Mouse (Mus musculus) heart, postnatal 14 days (tissue): ENCODE measurements around the gene Gm49673. TPM values are rescaled to one million over a fixed set of nuclear protein-coding genes. Genes with fewer than 3 reads are reported as not detected.
"Not testable (repeated sequence)": the region's sequence is repeated elsewhere in the genome, so short reads cannot be mapped to it uniquely, and the experiment has no call there.

Experiments used
- DNase-seq, 2 experiments: peaks; one replicate each; pipeline ENCODE4 v3.0.0; 2021 to 2022
- intact Hi-C: fragments of 180-260 bp; cut with DNase I; formaldehyde crosslinking; loops from one replicate; pipeline ENCODE4 v1.15.1; 2025
- total RNA-seq, 2 experiments: library from RNA; stranded (reverse); gene quantifications; 2 replicates each; pipeline ENCODE4 v1.2.3; 2021

The Gm49673 gene
- total RNA-seq, 2 experiments from 2014 or later = 0.10 TPM; not detected in 1

- intact Hi-C loops = not testable (repeated sequence)
Observed at GRCm38 (mm10) chr17:8140210-8140609, 7.4 kb downstream of the Gm49673 start.

DNA sequence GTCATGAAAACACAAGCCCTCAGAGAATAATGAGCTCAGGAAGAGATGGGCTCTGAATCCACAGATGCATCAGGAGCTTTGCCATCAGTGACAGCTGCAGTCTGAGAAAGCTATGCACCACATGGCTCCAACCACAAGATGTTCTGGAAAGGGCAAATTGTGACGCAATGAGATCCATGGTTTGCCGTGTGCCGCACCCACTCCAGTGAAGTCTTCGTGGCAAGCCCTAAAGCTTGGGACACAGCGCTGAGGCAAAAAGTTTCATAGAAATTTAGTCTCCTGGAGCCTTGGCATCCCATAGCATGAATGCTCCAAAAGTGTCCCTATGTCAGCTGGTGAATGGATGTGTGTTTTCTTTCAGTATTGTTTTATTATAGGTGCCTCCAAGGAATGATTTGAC is 9.5 kb downstream of the Gm49673 start:
- intact Hi-C loops, DNase-seq: not testable (repeated sequence)

More at GRCm38 (mm10) chr17:8140210-8140609, 7.4 kb downstream of the Gm49673 start:
- not testable (repeated sequence) for DNase-seq

- DNase-seq, intact Hi-C loops: not testable (repeated sequence)
Observed at GRCm38 (mm10) chr17:8130849-8131248, 16.7 kb downstream of the Gm49673 start.

DNA sequence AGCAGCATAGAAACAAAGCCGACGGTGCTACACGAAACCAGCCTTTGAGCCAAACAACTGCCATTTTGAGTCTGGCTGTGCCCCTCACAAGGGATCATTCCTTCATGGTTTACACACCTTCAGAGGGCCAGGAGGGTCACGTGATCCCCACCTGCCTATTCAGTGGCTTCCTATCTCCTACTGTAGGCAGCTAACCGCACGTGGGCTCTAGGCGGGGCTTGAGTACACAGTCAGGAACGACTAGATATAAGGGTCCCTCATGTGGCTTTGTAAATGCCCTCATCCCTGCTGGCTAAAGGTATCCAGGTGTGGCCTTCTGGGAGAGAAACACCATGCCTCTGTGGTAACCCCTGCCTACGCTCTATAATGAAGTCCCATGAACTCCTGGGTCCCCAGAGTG is 18.0 kb downstream of the Gm49673 start:
- DNase-seq, intact Hi-C loops: not testable (repeated sequence)

DNA sequence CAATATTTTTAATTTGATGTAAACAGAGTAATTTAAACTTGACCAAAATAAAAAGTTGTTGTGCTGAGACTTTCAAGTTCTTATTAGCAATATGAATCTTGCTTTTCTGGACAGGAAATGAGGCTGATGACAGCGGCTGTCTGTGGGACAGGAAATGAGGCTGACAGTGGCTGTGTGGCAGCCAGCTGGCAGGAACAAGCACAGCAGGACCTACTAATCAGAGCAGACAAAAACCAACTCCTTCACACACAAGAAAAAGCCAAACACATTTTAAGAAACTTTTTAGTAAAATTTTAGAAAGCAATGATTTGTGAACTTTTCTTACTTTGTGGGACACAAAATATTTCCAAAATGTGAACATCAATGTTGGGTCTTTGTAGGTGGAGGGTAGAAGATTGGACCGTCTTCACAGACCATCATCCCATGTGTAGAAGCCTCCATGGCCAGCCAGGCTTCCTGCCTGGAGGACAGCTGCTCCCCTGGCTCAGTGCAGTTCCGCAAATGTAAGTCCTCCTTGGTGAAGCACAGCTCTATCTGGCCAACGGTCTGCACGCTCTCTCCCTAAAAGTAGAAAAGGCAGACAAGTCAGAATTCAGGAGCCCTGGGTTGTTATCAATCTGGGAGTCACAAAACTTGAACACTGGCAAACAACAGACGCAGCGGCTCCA is 19.1 kb downstream of the Gm49673 start:
- DNase-seq, intact Hi-C loops: not testable (repeated sequence)

GRCm38 (mm10) chr17:8124586-8124985 is 23.0 kb downstream of the Gm49673 start:
- intact Hi-C loops, DNase-seq: not testable (repeated sequence)

GRCm38 (mm10) chr17:8122974-8123373 is 24.6 kb downstream of the Gm49673 start:
- DNase-seq, intact Hi-C loops: not testable (repeated sequence)

GRCm38 (mm10) chr17:8116928-8117327 is 30.7 kb downstream of the Gm49673 start:
- intact Hi-C loops, DNase-seq: not testable (repeated sequence)

DNA sequence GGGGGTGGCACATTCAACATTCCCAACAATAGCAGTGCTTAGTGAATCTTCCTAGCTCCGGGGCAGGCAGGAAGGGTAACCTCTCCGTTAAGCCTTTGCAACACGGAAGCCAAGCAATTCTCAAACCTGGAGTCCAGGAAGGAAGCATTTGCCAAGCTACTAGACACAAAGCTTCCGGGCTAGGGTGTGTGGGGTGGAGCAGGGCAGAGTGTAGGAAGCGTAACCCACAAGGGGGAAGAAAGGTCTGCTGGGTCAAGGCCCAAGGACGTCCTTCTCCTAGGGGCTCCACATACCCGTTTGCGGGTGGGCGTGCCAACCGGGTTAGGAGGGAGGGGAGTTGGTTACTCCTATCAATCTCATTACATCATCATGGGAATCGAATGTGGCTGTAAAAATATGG is 31.2 kb downstream of the Gm49673 start:
- intact Hi-C loops, DNase-seq: not testable (repeated sequence)

DNA sequence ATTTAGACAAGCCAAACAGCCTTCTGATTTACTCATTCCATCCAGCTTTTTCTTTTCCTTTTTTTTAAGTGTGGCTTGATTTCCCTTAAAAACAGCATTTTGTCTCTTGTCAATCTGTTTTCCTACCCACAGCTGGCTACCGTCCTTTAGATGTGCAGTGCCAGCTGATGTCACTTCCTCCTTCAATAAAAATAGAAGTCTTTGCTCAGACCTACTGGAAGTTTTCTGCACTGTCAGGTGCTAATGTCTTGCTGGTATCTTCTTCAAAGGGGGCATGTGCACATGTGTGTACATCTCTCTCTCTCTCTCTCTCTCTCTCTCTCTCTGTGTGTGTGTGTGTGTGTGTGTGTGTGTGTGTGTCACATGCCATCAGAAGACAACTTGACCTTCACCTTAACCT is 35.4 kb downstream of the Gm49673 start:
- DNase-seq, intact Hi-C loops: not testable (repeated sequence)

- intact Hi-C loops, DNase-seq: not testable (repeated sequence)
Observed at GRCm38 (mm10) chr17:8101297-8101609, 46.3 kb downstream of the Gm49673 start.

GRCm38 (mm10) chr17:8100405-8101296 is 46.9 kb downstream of the Gm49673 start:
- intact Hi-C loops, DNase-seq: not testable (repeated sequence)

- DNase-seq, intact Hi-C loops: not testable (repeated sequence)
Observed at GRCm38 (mm10) chr17:8096199-8096598, 51.4 kb downstream of the Gm49673 start.

GRCm38 (mm10) chr17:8095653-8096052 is 51.9 kb downstream of the Gm49673 start:
- intact Hi-C loops, DNase-seq: not testable (repeated sequence)

- intact Hi-C loops, DNase-seq: not testable (repeated sequence)
Observed at GRCm38 (mm10) chr17:8092537-8093526, 54.8 kb downstream of the Gm49673 start.

GRCm38 (mm10) chr17:8091320-8091719 is 56.3 kb downstream of the Gm49673 start:
- DNase-seq, intact Hi-C loops: not testable (repeated sequence)

DNA sequence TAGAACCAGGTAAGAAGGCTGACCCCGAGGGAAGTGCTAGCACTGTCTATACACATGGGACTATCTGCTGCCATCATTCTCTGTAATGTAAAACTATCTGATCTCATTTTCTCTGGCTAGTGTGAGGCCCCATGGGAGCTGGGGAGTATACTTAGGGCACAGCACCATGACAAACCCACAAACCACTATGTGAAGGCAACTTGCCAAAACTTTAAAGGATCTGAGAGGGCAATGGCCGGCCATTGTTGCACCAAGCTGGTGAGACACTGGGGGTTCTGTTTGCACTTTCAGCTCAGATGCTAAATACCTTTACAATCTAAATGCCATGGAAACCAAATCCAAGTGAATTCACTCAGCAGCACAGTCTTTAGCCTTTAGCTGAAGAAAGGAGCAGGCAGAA is 77.7 kb downstream of the Gm49673 start:
- DNase-seq, intact Hi-C loops: not testable (repeated sequence)

GRCm38 (mm10) chr17:8056637-8057138 is 90.9 kb downstream of the Gm49673 start:
- intact Hi-C loops = not testable (repeated sequence)

GRCm38 (mm10) chr17:8055919-8056589 is 91.5 kb downstream of the Gm49673 start:
- DNase-seq, intact Hi-C loops: not testable (repeated sequence)

More at GRCm38 (mm10) chr17:8056637-8057138, 90.9 kb downstream of the Gm49673 start:
- DNase-seq = not testable (repeated sequence)
